Mouse (Mus musculus): ENCODE measurements around the gene AI597479. TPM values are rescaled to one million over a fixed set of nuclear protein-coding genes. Genes with fewer than 3 reads are reported as not detected.
A peak's percentile ranks its signal among the peaks of the same experiment; 100 is the strongest.

AI597479 gene
- polyA plus RNA-seq, 3 experiments from 2014 or later, result 13.8 to 16.3 (median 15.0) TPM

DNA sequence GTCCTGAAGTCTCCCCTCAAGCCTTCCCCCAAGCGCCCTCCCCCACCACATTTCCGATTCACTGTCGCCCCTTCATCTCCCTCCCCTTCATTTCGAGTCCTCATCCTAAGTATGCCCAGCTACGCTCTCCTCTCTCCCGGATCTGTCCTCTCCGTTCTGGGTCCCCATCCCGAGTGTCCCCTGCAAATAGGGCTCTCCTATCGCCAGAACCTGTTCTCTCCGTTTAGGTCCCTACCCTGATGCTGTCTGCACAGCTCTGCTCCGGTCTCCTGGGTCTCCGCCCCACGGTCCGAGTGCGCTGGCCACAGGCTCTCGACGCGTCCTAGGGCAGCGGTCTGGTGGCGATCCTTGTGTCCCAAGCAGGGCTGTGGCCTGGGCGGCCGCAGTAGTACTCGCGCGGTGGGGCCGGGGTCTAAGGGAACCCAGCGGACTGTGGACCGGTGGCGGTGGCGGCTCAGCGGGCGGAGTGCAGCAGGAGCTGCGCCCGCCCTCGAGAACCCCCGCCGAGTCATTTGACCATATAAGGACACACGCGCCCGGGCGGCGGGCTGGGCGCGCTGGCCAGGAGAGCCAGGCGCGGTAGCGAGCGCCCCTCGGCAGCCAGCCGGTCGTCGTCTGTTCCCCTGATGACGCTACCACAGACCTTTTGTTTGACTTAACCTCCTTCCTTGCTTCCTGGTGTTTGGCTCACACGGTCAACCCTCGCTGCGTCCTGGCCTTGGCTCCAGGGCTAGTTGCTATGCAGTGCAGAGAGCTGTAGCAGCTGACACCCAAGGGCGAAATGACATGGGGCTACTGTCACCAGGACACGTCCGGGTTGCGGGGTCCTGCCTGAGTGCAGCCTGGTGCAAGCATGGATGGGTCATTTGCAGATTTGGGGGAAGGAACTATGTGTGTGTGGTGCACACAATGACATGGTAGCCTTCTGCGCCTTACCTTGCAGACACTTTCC, 65.2 kb downstream of the AI597479 start:
- ATAC-seq, result peak; percentile 87

DNA sequence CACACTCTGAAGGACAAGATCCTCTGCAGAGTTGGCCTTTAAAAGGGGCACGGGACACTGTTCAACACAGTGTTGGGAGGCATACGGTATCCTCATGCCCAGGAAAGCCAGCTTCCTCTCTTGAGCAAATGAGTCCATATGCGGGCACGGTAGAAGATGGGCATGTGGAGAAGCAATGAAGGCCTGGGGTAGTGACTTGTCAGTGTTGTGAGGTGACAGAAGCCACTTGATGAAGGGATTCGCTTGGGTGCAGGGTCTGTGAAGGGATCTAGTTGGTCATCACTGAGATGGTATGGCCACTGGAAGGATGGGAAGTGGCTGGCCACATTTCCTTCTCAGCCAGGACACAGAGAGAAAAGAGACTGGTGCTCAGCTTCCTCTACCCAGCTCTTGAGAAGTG, 66.1 kb downstream of the AI597479 start:
- ATAC-seq, result no peak

Other genes with a start within 250 kb of the AI597479 start
- 10 to 100 TPM; 74.7 to 94.5 (median 76.9) TPM for gene Mrps9, start 247.5 kb upstream of the AI597479 start, polyA plus RNA-seq (2017; shearing (Covaris generic))
- gene Gpr45, start 145.8 kb upstream of the AI597479 start, polyA plus RNA-seq (2017; shearing (Covaris generic)), result 10 to 100 TPM in 1 of 3 experiments, 1 to 10 TPM in 2; 8.2 to 10.1 (median 9.7) TPM
- 1 to 10 TPM; 5.3 to 8.9 (median 7.8) TPM for gene Tgfbrap1, start 73 bp upstream of the AI597479 start, polyA plus RNA-seq (2017; shearing (Covaris generic))
- 1 to 10 TPM; 1.5 to 5.8 (median 2.8) TPM for gene Fhl2, start 98.3 kb downstream of the AI597479 start, polyA plus RNA-seq (2017; shearing (Covaris generic))